Mouse (Mus musculus) neutrophil, adult 5-6 weeks (primary cell): Measurements from ENCODE around the gene Prmt8. TPM values are rescaled to one million over a fixed set of nuclear protein-coding genes. Genes with fewer than 3 reads are reported as not detected.

ENCODE experiments used
- ATAC-seq: fragments of 151-379, 151-347 bp; 2 replicates; pipeline ENCODE4 v1.8.0; 2017; ENCODE audit warnings: mild to moderate bottlenecking, moderate TSS enrichment; ENCODE audit not compliant: insufficient number of reproducible peaks, poor library complexity, low FRiP score, severe bottlenecking; ENCODE audit errors: extremely low read depth
- total RNA-seq: library from RNA; stranded (forward); fragments of 200-1000 nt; gene quantifications from 2 replicates; pipeline ENCODE4 v1.2.3, GENCODE M21; 2017

Gene Prmt8
- total RNA-seq, result not detected in 2 replicates

GRCm38 (mm10) chr6:127769275-127770156 lies at the start of gene Prmt8:
Gene Prmt8 (minus strand): TSS chr6:127769472.
- ATAC-seq, result no peak

- ATAC-seq, result no peak
These were observed 33.9 kb upstream of the Prmt8 start for GRCm38 (mm10) chr6:127803046-127803729.

GRCm38 (mm10) chr6:127802211-127802610 lies 32.9 kb upstream of the Prmt8 start:
- ATAC-seq, result no peak

GRCm38 (mm10) chr6:127790023-127790422 lies 20.8 kb upstream of the Prmt8 start:
- ATAC-seq, result no peak

GRCm38 (mm10) chr6:127770806-127771205 lies 1.5 kb upstream of the Prmt8 start:
- ATAC-seq, result no peak

GRCm38 (mm10) chr6:127768621-127769274 lies 524 bp downstream of the Prmt8 start:
- ATAC-seq, result no peak

GRCm38 (mm10) chr6:127767706-127768493 lies 1.4 kb downstream of the Prmt8 start:
- ATAC-seq, result no peak

GRCm38 (mm10) chr6:127767201-127767705 lies 2.0 kb downstream of the Prmt8 start:
- ATAC-seq, result no peak

- ATAC-seq, result no peak
These were observed 2.6 kb downstream of the Prmt8 start for GRCm38 (mm10) chr6:127766641-127767200.

GRCm38 (mm10) chr6:127766041-127766604 lies 3.1 kb downstream of the Prmt8 start:
- ATAC-seq, result no peak

GRCm38 (mm10) chr6:127765573-127765972 lies 3.7 kb downstream of the Prmt8 start:
- ATAC-seq, result no peak

GRCm38 (mm10) chr6:127758264-127758663 lies 11.0 kb downstream of the Prmt8 start:
- ATAC-seq, result no peak

GRCm38 (mm10) chr6:127757667-127758167 lies 11.6 kb downstream of the Prmt8 start:
- ATAC-seq, result no peak

GRCm38 (mm10) chr6:127756856-127757255 lies 12.4 kb downstream of the Prmt8 start:
- no peak for ATAC-seq

GRCm38 (mm10) chr6:127753228-127753627 lies 16.0 kb downstream of the Prmt8 start:
- no peak for ATAC-seq

- ATAC-seq, result no peak
These were observed 16.6 kb downstream of the Prmt8 start for GRCm38 (mm10) chr6:127752681-127753080.

GRCm38 (mm10) chr6:127751499-127751898 lies 17.8 kb downstream of the Prmt8 start:
- ATAC-seq, result no peak

GRCm38 (mm10) chr6:127748793-127749192 lies 20.5 kb downstream of the Prmt8 start:
- no peak for ATAC-seq
